Mouse (Mus musculus) adrenal gland, adult 8-10 months (tissue): Measurements from ENCODE around the gene Slco1b2. TPM values are rescaled to one million over a fixed set of nuclear protein-coding genes. Genes with fewer than 3 reads are reported as not detected.
"Not testable (repeated sequence)": the region's sequence is repeated elsewhere in the genome, so short reads cannot be mapped to it uniquely, and the experiment has no call there.

Source experiments
- DNase-seq: peaks from one replicate; pipeline ENCODE4 v3.0.0; 2022
- total RNA-seq, 4 experiments: library from RNA; stranded (reverse); gene quantifications; 2 replicates each; pipeline ENCODE4 v1.2.4; 2022

Slco1b2 gene
- total RNA-seq, result under 1 TPM in 3 of 4 experiments, not detected in 1; 0.17 to 0.45 (median 0.38) TPM

DNA sequence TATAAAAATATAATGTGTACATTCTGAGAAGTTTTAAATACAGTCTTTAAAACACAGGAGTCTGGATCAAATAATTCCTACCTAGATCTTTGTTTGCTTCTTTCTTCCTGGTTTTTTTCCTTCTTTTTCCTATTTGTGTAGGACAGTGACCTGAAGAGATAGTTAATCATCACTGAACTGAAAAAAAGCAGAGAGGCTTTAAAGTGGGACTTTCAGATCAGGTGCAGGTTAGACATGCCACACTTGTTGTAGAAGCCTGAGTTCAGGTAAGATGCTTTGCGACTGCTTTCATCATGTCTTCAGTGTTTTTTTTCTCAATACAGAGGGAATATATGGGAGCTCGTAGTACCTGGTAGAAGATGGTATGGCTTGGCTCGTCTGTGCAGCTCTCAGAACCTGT lies at the start of gene Slco1b2:
TSS of gene Slco1b2 (plus strand) at position 228 of the 400 bp plus-strand sequence.
- no peak for DNase-seq

DNA sequence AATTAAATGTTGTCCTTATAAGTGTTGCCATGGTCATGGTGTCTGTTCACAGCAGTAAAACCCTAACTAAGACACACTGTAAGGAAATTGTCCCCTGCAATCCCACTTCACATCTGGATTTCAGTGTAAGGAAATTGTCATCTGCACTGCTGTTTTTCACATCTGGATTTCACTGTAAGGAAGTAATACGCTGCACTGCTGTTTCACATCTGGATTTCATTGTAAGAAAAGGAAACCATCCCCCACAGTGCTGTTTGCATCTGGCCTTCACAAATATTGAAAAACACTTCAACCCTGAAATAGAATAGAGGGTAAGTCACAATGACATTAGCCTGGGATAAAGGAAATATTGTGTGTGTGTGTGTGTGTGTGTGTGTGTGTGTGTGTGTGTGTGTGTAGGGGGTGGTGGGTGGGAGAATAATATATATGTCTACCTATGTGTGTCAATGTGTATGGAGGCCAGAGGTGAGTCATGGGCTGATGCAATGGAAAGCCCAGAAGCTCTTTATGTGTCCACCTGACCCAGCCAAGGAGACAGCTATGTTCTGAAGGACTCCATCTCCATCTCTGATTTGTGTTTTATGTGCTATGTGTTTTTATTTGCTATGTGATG lies 44.4 kb upstream of the Slco1b2 start:
- DNase-seq, result no peak

DNA sequence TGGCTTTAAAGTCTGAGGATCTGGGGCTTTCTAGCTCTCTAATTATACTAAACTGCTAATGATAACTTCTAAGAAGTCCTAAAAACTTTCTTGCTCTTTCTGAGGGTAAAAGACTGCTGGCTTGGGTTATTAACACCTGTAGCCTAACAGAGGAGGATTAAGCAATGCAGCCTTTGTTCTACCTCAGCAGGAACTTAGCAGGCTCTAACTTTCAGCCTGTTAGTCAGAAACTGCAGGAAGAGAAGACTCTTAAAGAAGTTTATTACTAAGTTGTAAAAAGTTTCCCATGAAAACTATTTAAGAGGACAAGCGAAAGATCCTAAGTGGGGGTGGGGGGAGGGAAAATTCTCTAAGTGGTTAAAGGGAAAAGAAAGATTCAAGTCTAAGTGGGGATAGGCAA lies 39.3 kb upstream of the Slco1b2 start:
- DNase-seq, result no peak

- DNase-seq, result not testable (repeated sequence)
Observed at GRCm38 (mm10) chr6:141590598-141591200, 38.6 kb upstream of the Slco1b2 start.

DNA sequence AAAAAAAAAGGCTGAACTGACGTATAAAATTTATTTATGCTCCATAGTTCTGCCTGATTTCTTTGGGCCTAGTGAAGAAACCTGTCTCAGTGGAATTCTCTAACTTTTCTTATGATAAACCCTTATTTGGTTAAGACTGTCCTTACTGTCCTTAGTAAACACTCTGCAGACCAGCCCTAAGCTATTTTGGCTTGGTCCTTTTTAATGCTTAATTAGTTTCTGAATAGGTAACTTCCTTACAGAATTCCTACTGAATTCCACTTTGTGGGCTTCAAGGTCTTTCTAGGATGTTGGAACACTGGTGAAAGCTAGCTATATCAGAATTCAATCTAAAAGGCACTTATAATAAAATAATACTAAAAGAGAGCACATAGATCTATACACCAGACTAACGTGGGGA lies 33.2 kb upstream of the Slco1b2 start:
- DNase-seq, result no peak

DNA sequence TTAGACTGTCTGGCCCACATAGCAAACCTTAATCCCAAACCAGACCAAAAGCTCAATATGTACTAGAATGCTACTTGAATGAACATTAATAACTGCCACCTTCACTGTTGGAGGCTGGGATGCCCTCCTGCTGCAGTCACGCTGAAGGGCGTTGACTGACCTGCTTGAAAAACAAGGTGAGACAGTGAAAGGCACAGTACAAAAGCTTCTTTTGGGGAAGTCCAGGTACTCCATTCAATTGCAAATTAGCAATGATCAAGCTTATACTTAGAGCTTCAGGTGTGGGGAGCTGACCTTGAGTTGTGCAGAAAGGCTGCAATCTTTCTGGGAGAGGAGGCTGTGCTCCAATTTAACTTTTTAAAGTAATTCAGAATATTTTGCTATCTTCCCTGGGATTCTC lies 32.3 kb upstream of the Slco1b2 start:
- DNase-seq, result no peak

DNA sequence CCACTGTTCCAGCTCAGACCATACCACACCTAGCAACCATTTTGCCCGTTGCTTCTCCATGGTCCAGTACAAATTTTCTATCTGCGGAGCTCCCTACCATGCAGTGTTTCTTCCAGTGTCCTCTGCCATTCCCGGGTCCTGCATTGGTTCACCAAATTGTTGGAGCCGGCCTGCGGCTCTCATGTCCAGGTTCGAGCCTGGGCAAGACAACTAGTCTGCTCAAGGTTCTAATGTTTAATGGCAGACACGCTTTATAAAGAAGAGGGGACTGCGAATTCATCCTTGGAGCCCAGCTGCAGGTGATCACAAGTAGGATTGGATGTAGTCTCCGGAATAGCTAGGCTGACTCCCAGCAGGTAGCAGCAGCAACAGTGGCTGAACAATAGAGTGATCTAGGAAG lies 28.4 kb upstream of the Slco1b2 start:
- no peak for DNase-seq

GRCm38 (mm10) chr6:141610702-141611260 lies 18.5 kb upstream of the Slco1b2 start:
- DNase-seq, result peak; percentile 14

DNA sequence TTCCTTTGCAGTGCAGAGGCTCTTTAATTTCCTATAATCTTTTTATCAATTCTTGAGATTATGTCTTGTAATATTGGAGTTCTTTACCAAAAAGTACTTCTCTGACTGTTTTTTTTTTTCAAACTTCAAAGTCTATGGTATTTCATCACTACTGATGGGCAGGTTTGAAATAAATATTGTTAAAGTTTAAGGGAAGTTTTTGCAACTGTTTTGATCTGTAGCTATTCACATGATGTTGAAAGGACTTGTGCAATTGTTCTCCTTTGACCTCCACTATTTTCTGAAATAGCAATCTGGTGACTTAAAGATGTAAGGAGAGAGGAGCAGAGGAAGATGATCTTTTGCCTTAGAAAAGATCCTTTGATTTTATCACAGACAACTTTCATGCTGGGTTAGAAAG lies 15.3 kb upstream of the Slco1b2 start:
- DNase-seq, result no peak

DNA sequence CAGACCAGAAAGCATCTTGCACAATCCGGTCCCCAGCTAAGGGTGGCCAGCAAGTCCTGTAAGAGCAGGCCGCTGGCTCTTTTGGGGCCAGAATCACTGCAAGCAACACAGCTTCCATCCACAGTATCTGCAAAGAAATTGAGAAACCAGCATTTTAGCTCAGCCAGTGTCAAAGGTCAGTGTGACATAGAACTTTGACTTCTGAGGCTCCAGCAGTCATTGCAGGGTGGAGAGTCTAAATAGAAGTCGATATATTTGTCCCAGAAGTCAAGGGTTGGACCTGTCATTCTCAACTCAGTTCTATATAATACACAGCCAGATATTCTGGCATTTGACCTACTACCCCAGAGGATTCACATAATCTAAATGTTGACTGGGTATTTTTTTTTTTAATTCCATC lies 14.0 kb upstream of the Slco1b2 start:
- DNase-seq, result peak; percentile 6

DNA sequence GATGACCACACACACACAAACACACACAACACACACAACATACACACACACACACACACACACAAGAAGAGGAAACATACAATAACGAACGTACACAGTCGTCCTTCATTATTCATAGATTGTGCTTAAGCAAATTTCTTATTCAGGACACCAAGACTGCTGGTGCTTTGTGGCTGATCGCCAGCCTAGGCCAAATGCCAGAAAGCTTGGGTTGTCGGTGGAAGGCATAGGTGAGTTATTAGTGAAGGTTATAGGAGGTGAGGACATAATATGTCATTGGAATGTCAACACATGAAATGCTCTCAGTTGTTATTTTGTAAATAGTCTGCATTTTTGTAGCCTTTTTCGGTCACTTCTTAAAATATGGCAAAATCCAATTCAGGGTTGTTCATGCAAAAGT lies 3.6 kb downstream of the Slco1b2 start:
- DNase-seq, result no peak

DNA sequence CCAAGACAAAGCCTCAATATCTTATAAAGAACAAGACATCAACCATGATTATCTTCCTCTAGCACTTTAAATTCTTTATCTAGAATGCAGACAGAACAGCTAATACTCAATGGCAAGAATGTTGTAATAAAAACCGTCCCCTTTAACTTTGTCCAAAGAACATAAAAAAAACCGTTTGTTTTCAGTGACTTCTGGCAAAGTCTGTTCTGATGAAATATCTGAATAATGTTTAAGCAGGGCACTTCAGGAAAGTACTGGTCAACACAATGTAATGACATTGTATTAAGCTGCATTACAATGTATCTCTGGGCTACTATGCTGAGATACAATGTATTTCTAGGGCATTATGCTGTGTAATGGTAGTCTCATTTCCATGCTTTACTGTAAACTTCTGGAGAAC lies 5.9 kb downstream of the Slco1b2 start:
- DNase-seq, result no peak

GRCm38 (mm10) chr6:141640639-141641038 lies 11.3 kb downstream of the Slco1b2 start:
- peak; percentile 15 for DNase-seq

DNA sequence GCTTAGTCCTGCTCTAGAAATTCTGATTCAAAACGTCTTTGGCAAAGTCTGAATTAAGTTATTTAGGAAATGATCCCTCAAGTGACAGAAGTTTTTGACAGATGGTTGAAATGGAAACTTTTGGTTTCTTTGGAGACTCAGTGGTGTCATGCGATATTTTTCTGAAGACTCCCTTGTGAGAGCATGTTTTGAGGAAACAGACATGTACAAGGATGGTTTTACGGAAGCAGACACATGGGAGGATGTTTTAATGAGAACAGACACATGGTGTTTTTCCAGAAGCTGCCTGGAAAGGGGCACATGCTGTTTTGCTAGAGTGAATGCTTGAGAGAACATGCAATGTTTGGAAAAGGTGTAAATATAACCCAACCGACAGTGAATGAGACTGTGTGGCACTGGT lies 57.7 kb downstream of the Slco1b2 start:
- DNase-seq, result no peak

- DNase-seq, result no peak
Observed at GRCm38 (mm10) chr6:141691246-141691645, 61.9 kb downstream of the Slco1b2 start.

Other genes starting within 250 kb of the Slco1b2 start
- under 1 TPM; 0.13 to 0.80 (median 0.46) TPM for gene Slco1c1, start 105.2 kb upstream of the Slco1b2 start, total RNA-seq
- not detected for gene Gm5724, start 144.3 kb downstream of the Slco1b2 start, total RNA-seq
- 1 to 10 TPM in 1 of 4 experiments, under 1 TPM in 3; 0.07 to 1.1 (median 0.55) TPM for gene Slco1a4, start 226.7 kb downstream of the Slco1b2 start, total RNA-seq